Mouse (Mus musculus) frontal cortex, postnatal 36 days (tissue): ENCODE data around the gene Gm37240.

Source experiments
- DNase-seq, 2 experiments: peaks; one replicate each; pipeline ENCODE4 v3.0.0; 2022; ENCODE audit warnings: low spot score in 2 of 2

Gene Gm37240

GRCm38 (mm10) chr3:84479293-84480005 is 1407.9 kb downstream of the Gm37240 start:
- DNase-seq, result peak in 1 of 2 experiments; percentile 35

GRCm38 (mm10) chr3:84478896-84479292 is 1408.4 kb downstream of the Gm37240 start:
- peak in 1 of 2 experiments; percentile 13 for DNase-seq

GRCm38 (mm10) chr3:84478195-84478594 is 1409.1 kb downstream of the Gm37240 start:
- no peak for DNase-seq

GRCm38 (mm10) chr3:84477498-84477897 is 1409.8 kb downstream of the Gm37240 start:
- no peak for DNase-seq

GRCm38 (mm10) chr3:84474981-84475775 is 1412.1 kb downstream of the Gm37240 start:
- DNase-seq, result no peak

- no peak for DNase-seq
Observed at GRCm38 (mm10) chr3:84474398-84474797, 1412.9 kb downstream of the Gm37240 start.

GRCm38 (mm10) chr3:84472955-84473354 is 1414.4 kb downstream of the Gm37240 start:
- no peak for DNase-seq

- no peak for DNase-seq
Observed at GRCm38 (mm10) chr3:84472527-84472926, 1414.8 kb downstream of the Gm37240 start.

- DNase-seq, result no peak
Observed at GRCm38 (mm10) chr3:84471146-84471545, 1416.2 kb downstream of the Gm37240 start.

GRCm38 (mm10) chr3:84468111-84468453 is 1419.2 kb downstream of the Gm37240 start:
- DNase-seq, result no peak

GRCm38 (mm10) chr3:84467419-84468110 is 1419.8 kb downstream of the Gm37240 start:
- no peak for DNase-seq

- no peak for DNase-seq
Observed at GRCm38 (mm10) chr3:84465822-84466500, 1421.4 kb downstream of the Gm37240 start.

- DNase-seq, result no peak
Observed at GRCm38 (mm10) chr3:84461687-84462086, 1425.6 kb downstream of the Gm37240 start.

GRCm38 (mm10) chr3:84460952-84461351 is 1426.4 kb downstream of the Gm37240 start:
- DNase-seq, result no peak

- DNase-seq, result no peak
Observed at GRCm38 (mm10) chr3:84460499-84460898, 1426.8 kb downstream of the Gm37240 start.

- no peak for DNase-seq
Observed at GRCm38 (mm10) chr3:84455733-84456417, 1431.4 kb downstream of the Gm37240 start.

- no peak for DNase-seq
Observed at GRCm38 (mm10) chr3:84450651-84451050, 1436.7 kb downstream of the Gm37240 start.

GRCm38 (mm10) chr3:84449015-84449414 is 1438.3 kb downstream of the Gm37240 start:
- no peak for DNase-seq

- DNase-seq, result no peak
Observed at GRCm38 (mm10) chr3:84447803-84448202, 1439.5 kb downstream of the Gm37240 start.
